Mouse (Mus musculus): ENCODE data around the gene Ccdc115.

The Ccdc115 gene

GRCm38 (mm10) chr1:34439215-34439960 lies at the start of gene Ccdc115, which contains the start of gene Imp4:
TSS of gene Ccdc115 (minus strand) at chr1:34439672.
TSS of gene Imp4 (plus strand) at chr1:34439851.
- DNase-seq (ENCODE audit: extremely low spot score, low read depth, low spot score): peak; percentile 99

- DNase-seq (ENCODE audit: extremely low spot score, low read depth, low spot score): no peak
Observed at GRCm38 (mm10) chr1:34487383-34487782, 47.9 kb upstream of the Ccdc115 start.

DNA sequence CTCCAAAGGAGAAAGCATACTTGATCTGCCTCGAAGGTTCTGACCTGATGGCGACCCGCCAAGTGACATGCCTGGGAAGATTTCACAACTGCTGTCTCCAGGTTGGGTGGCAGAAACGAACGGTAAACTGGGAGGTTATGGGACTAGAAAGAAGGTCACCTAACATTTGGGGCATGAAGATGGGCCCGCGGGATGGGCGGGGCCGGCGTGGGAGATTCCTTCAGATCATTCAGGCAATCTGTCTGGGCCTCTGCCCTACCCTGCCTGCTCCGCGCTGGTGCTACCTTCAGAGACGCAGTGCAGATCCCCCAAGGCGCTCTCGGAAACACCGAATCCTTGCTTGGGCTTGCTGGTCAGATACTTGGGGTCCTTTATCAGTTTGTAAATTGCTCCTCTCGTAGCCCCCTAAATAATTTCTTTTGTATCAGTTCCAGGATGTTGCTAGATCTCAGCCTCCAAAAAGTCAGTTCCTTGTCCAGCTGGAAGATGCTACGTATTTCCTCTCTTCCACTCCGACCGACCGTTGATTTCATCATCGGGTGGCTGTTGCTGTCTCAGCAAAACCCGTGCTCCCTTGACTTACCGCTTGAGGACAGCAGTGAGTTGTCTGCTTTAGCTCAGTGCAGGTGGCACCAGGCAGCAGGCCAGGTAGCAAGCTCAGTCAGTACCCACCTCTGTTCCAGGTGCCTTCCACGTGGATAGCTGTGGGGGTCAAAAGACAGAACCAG lies 46.2 kb upstream of the Ccdc115 start:
- DNase-seq (ENCODE audit: extremely low spot score, low read depth, low spot score): no peak

GRCm38 (mm10) chr1:34484470-34484869 lies 45.0 kb upstream of the Ccdc115 start:
- no peak for DNase-seq (ENCODE audit: extremely low spot score, low read depth, low spot score)

DNA sequence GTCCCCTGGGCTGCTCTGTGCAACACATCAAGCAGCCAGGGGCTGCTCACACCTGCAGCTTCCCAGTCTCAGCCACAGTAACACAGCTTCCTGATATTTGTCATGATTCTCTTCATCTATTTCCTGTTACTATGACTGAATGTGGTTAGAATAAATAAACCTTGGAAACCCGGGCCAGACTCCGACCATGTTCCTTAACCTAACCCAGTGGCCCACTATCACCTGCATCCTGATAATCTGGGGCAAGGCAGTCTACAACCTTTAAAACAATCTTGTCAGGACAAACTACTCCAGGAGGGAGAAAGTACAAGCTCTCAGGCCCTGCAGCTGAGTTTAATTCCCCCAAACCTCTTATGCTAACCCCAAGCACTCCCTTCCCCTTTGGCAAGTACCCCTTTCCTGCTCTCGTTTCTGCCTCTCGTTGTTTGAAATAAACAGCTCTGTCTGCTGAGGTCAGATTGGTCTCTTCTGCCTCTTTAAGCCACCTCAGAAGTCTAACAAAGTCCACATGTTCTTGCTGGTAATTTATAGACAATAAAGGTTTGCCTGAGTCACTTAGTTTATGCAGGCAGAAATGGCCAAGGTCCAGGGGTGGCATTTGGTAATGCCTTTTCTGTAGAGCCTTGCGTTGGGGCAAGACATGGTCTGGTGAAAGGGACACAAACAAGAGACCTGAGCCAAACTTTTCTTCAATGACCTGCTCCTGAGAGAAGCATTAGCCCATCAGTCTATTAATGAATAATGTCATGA lies 42.6 kb upstream of the Ccdc115 start:
- no peak for DNase-seq (ENCODE audit: extremely low spot score, low read depth, low spot score)

DNA sequence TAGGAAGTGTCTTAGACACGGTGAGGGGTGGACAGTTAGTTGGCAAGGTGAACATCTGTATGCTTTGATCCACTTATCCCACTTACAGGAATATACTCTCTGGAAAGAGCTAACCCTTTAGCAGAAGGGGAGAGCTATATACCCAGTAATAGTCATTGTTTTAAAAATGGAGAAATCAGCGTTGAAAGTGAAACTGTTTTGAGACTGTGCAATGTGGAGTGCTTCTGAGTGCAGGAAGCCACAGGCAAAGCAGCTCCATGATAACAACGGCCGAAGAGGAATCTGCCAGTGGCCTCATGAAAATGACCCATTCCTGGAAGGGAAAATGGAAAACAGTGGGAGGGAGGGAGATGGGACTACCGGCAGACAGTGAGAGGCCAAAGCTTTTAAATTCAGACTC lies 41.3 kb upstream of the Ccdc115 start:
- DNase-seq (ENCODE audit: extremely low spot score, low read depth, low spot score): no peak

GRCm38 (mm10) chr1:34478891-34479655 lies 39.6 kb upstream of the Ccdc115 start:
- DNase-seq (ENCODE audit: extremely low spot score, low read depth, low spot score): no peak

DNA sequence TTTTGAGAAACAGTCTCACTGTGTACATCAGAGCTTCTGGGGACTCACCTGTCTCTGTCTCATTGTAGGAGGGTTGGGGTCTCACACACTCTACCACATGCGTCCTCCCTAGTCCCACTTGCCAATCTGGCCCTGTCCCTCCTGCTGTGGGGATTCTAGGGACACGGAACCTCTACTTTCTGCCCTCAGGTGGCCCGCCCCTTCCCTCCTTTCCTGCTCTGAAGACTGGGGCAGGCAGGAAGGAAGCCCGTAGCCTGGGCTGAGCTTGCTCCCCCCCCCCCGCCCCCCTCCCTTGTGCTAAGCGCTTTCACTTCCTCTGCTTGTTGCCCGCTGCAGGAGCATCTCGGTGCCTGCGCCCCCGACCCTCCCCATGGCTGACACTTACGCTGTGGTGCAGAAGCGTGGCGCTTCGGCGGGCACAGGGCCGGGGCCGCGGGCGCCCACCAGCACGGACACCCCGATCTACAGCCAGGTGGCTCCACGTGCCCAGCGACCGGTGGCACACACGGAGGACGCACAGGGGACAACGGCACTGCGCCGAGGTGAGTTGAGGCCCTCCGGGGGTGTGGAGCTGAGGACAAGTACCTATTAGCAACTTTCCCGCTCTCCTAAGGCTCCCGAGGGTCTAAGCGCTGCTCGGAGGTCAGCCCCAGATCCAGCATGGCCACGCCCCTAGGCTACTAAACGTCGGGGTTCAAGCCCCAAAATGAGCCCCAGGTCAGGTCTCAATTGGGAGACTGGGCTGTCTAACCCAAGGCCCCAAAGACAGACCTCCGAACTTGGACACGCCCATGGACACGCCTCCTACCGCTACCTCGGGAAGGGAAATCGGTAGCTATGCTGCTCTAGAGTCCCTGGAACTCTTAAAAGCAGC lies 33.2 kb upstream of the Ccdc115 start:
- no peak for DNase-seq (ENCODE audit: extremely low spot score, low read depth, low spot score)

- DNase-seq (ENCODE audit: extremely low spot score, low read depth, low spot score): no peak
Observed at GRCm38 (mm10) chr1:34469801-34470200, 30.3 kb upstream of the Ccdc115 start.

DNA sequence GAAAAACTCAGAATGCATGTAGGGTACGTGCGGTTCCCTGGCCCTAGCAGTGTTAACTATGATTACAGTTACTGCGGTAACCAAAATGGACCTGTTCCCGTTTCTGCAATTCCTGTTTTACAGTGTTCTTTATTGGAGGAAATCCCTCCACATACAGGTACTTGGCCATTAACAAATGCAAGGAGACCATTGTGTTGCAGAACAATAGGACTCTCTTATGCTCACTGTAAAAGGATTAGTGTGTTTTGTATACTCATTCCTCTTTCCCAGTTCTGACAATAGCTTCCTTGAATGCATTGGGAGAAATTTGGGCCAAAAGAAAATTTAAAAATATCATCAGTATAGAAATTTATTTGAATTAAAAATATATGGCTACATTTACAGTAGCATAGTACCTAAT lies 29.0 kb upstream of the Ccdc115 start:
- no peak for DNase-seq (ENCODE audit: extremely low spot score, low read depth, low spot score)

- DNase-seq (ENCODE audit: extremely low spot score, low read depth, low spot score): no peak
Observed at GRCm38 (mm10) chr1:34468051-34468450, 28.6 kb upstream of the Ccdc115 start.

DNA sequence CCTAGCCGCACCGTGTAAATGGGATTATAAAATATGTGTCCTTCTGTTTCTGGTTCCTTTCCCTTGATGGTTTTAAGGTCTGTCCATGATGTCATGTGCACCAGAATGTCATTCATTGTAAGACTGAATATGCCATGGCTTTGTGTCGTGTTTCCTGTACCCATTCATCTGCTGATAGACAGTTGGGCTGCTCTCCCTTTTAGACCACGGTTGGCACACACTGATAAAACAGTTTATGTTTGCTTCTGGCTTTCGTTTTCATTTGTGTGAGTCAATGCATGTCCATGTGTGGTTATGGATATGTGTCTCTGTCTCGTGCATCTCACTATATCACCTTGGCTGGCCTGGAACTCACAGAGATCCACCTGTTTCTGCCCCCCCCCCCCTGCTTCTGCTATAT lies 26.0 kb upstream of the Ccdc115 start:
- no peak for DNase-seq (ENCODE audit: extremely low spot score, low read depth, low spot score)

DNA sequence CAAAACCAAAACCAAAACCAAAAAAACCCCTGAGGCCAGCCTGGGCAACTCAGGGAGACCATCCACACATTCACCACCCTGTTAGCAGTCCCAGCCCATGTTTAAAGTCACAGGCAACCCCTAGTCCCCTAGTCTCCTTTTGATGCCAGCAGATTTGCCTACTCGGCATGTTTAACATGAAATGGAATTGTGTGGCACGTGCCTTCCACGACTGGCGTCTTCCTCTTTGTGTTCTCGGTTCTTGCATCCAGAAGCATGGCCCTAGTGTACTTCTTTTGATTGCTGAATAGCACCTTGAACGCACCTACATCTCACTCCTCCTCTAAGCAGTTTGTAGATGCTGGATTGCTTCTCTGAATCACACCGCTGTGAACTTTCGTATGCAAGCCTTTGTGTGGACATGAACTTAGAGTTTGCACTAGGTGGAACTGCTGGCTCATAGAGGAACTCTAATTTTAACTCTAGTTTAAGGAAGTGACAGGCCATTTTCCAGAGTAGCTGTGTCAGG lies 24.9 kb upstream of the Ccdc115 start:
- no peak for DNase-seq (ENCODE audit: extremely low spot score, low read depth, low spot score)

DNA sequence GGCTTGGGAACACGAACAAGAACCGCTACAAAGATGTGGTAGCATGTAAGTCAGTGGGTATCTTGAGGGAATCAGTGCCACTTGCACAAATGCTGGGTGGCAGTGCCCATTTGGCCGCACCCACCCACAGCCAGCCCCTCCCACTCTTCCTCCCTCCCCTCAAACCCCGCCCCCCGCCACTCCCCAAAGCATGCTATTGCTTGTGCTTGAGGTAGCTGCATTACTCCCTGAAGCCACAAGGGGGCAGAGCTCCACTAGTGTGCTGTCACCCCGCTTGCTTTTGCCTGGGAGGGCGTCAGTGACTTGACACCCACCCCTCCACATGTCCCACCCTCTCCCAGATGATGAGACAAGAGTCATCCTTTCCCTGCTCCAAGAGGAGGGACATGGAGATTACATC lies 23.3 kb upstream of the Ccdc115 start:
- no peak for DNase-seq (ENCODE audit: extremely low spot score, low read depth, low spot score)

GRCm38 (mm10) chr1:34460061-34460441 lies 20.6 kb upstream of the Ccdc115 start:
- DNase-seq (ENCODE audit: extremely low spot score, low read depth, low spot score): no peak

DNA sequence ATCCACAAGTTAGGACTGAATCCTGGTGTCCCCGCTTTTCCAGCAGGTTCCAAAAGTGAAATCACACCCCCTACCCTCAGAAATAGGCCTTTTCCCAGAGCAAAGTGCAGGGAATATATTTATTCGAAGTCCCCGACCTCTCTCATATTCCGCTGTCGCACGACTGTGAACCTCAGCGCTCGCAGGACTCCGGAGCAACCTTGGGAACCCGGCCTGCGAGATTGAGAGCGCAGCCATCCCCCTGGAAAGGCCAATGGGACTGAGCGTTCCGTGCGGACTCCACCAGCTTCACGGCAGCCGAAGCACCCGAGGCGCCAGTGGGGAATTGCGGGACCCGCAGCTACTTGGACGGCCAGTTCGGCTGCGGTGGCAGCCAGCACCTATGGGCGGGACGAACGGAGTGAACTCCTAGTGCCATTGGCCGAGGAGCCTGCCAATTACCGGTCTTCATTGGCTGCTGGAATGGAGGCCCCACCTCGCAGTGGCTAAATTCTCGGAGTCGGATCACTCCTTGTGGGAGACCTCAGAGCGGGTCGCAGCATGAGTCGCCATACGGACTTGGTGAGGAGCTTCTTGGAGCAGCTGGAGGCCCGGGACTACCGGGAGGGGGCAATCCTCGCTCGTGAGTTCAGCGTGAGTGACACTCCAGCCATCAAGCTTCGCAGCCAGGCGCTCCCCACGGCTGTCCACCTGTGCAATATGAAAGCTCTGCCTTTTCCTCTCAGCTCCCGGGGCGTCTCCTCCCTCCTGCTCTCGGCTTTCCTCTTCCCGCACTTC lies 20.0 kb upstream of the Ccdc115 start, which contains the start of gene Ptpn18:
TSS of gene Ptpn18 (plus strand) at position 479 of the 777 bp plus-strand sequence.
- peak; percentile 69 for DNase-seq (ENCODE audit: extremely low spot score, low read depth, low spot score)

DNA sequence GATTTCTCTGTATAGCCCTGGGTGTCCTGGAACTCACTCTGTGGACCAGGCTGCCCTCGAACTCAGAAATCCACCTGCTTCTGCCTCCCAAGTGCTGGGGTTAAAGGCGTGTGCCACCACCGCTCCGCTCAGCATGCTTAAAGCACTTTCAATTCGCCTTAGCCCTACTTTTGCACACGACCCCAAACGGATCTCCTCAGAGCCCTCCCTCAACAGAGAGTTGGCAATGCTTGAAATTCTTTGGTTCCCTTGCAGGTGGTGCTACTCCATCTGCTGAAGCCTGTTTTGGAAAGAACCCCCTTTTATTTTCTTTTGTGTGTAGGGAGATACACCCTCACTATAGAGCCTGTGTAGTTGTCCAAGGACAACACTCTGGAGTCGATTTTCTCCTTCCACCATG lies 19.0 kb upstream of the Ccdc115 start:
- no peak for DNase-seq (ENCODE audit: extremely low spot score, low read depth, low spot score)

GRCm38 (mm10) chr1:34443124-34443523 lies 3.7 kb upstream of the Ccdc115 start:
- DNase-seq (ENCODE audit: extremely low spot score, low read depth, low spot score): no peak
